Mouse (Mus musculus): ENCODE results near the gene Pkig. TPM values are rescaled to one million over a fixed set of nuclear protein-coding genes. Genes with fewer than 3 reads are reported as not detected.

Pkig gene
- polyA plus RNA-seq, 1 experiment: 64.7 TPM

DNA sequence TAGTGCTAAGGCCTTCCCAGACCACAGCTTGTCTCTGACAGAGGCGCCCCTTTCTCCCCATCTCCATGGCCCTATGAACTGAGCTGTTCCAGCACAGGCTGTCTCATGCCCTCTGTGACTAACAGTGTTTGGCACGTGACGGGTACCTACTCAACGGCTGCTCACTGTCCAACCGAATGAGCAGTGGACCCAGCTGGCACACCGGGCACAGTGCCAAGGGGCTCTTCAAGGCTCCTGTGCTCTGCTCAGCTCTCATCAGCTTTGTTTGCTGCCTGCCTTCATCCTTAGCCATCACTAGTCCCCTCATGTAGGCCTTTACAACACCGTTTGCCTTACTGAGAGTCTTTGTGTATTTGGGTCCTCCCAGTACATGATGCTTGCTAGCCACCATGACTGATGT, 64.4 kb downstream of the Pkig start:
- no peak for DNase-seq
- H3K4me1 ChIP-seq (replicated peaks; ENCODE audit: control insufficient read depth, insufficient read depth, low read length): peaks cover 12% of the 10 kb centered on the region
- no peak overlapping the region for H3K4me3 ChIP-seq (ENCODE audit: control insufficient read depth, insufficient read depth, low read length)
- no peak overlapping the region for H3K27ac ChIP-seq (ENCODE audit: control insufficient read depth, insufficient read depth, low read length)
- 91% methylated on average over 7 of the region's 7 CpGs for WGBS
- no peaks in the 10 kb centered on the region for H3K27me3 ChIP-seq (ENCODE audit: control insufficient read depth, insufficient read depth, low read length)
- TF ChIP-seq CTCF (IDR thresholded peaks at IDR 0.05; ENCODE audit: borderline replicate concordance, control insufficient read depth, extremely low read depth, insufficient read depth, low read length, poor library complexity): no peak
- no peak for TF ChIP-seq POLR2A (IDR thresholded peaks at IDR 0.05; ENCODE audit: control insufficient read depth, extremely low read depth, insufficient read depth, low read length, poor library complexity)
- peaks cover 19% of the 10 kb centered on the region for H3K36me3 ChIP-seq (ENCODE audit: control insufficient read depth, insufficient read depth, low read length)

DNA sequence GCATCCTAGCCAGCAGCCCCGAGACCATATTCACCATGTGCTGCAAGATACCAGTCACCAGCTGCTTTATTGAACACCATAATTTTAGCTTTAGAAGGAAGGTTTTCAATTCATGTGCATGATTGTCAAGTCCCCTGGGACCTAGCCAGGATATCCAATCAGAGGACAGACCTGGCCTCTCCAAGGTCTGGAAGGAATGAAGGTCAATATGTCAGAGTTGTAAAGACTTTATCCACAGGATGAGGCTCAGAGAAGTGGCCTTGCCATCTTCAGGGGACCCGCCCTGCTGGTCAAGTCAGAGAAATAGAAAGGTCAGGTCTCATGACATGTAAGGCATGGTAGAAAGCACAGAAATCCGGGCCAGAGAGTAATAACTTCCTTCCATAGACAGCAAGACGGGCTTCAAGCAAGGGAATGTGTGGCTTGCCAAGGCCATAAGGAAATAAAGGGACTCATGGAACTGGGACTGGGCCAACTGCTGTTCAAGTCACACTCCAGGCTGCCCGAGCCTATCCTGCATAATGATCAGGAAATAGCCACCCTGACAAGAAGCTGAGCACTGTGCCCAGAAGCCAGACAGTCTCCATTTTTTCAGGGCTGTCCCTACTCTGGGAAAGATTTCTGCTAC, 68.7 kb downstream of the Pkig start:
- H3K27me3 ChIP-seq (ENCODE audit: control insufficient read depth, insufficient read depth, low read length): no peaks in the 10 kb centered on the region
- no peak overlapping the region for H3K4me3 ChIP-seq (ENCODE audit: control insufficient read depth, insufficient read depth, low read length)
- H3K36me3 ChIP-seq (ENCODE audit: control insufficient read depth, insufficient read depth, low read length): peaks cover 59% of the 10 kb centered on the region
- no peak overlapping the region for H3K27ac ChIP-seq (ENCODE audit: control insufficient read depth, insufficient read depth, low read length)
- TF ChIP-seq CTCF (IDR thresholded peaks at IDR 0.05; ENCODE audit: borderline replicate concordance, control insufficient read depth, extremely low read depth, insufficient read depth, low read length, poor library complexity): no peak
- no peak for TF ChIP-seq POLR2A (IDR thresholded peaks at IDR 0.05; ENCODE audit: control insufficient read depth, extremely low read depth, insufficient read depth, low read length, poor library complexity)
- WGBS: 96% methylated on average over 5 of the region's 5 CpGs
- no peak for DNase-seq
- peaks cover 3% of the 10 kb centered on the region; the same call in 1 of the 2 replicates for H3K4me1 ChIP-seq (replicated peaks; ENCODE audit: control insufficient read depth, insufficient read depth, low read length)

DNA sequence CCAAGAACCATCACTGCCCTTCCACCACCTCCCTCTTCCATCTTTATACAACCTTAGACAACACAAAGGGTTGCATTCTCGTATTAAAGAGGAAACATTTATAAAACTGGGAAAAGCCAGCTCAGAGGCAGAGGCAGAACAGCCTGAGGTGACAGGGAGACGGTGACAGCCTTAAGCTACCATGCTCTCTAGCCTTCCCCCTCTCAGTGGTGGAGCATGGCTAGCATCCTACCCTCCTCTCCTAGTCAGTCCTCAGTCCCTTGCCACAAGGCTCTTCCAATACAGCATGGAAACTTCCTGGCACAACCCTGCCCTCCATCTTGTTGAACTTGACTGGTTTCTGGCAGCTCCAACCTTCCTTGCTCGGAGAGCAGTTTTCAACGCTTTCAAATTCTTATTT, 70.1 kb downstream of the Pkig start:
- no peak overlapping the region for H3K4me3 ChIP-seq (ENCODE audit: control insufficient read depth, insufficient read depth, low read length)
- H3K36me3 ChIP-seq (ENCODE audit: control insufficient read depth, insufficient read depth, low read length): peaks cover 69% of the 10 kb centered on the region
- no peaks in the 10 kb centered on the region for H3K27me3 ChIP-seq (ENCODE audit: control insufficient read depth, insufficient read depth, low read length)
- H3K4me1 ChIP-seq (replicated peaks; ENCODE audit: control insufficient read depth, insufficient read depth, low read length): peaks cover 3% of the 10 kb centered on the region; the same call in 1 of the 2 replicates
- no peak for DNase-seq
- WGBS: 97% methylated on average over 4 of the region's 4 CpGs
- TF ChIP-seq POLR2A (IDR thresholded peaks at IDR 0.05; ENCODE audit: control insufficient read depth, extremely low read depth, insufficient read depth, low read length, poor library complexity) (no peak), CTCF (IDR thresholded peaks at IDR 0.05; ENCODE audit: borderline replicate concordance, control insufficient read depth, extremely low read depth, insufficient read depth, low read length, poor library complexity) (no peak)
- H3K27ac ChIP-seq (ENCODE audit: control insufficient read depth, insufficient read depth, low read length): no peak overlapping the region

DNA sequence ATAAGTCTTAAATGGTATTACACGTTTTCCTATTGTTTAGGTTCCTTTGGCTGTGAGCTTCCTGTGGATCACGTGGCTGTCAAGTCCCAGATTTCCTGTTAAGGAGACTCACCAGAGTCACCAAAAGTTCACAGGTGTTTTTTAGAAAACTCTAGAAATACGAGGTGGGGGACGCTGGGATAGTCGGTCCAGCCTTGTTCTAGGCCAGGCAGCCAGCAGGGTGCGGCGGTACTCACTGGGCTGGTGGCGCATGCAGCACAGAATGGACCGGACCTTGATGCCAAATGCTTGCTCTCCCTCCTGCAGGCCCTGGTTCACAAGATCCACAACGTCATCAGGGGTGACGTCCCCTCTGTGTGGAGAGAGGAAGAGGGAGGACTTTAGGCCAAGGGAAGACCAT, 73.8 kb downstream of the Pkig start:
- DNase-seq: no peak
- H3K36me3 ChIP-seq (ENCODE audit: control insufficient read depth, insufficient read depth, low read length): peaks cover 78% of the 10 kb centered on the region
- H3K4me1 ChIP-seq (replicated peaks; ENCODE audit: control insufficient read depth, insufficient read depth, low read length): peaks cover 10% of the 10 kb centered on the region
- 92% methylated on average over 11 of the region's 11 CpGs for WGBS
- no peaks in the 10 kb centered on the region for H3K27me3 ChIP-seq (ENCODE audit: control insufficient read depth, insufficient read depth, low read length)
- no peak overlapping the region for H3K27ac ChIP-seq (ENCODE audit: control insufficient read depth, insufficient read depth, low read length)
- TF ChIP-seq CTCF (IDR thresholded peaks at IDR 0.05; ENCODE audit: borderline replicate concordance, control insufficient read depth, extremely low read depth, insufficient read depth, low read length, poor library complexity): no peak
- TF ChIP-seq POLR2A (IDR thresholded peaks at IDR 0.05; ENCODE audit: control insufficient read depth, extremely low read depth, insufficient read depth, low read length, poor library complexity): no peak
- H3K4me3 ChIP-seq (ENCODE audit: control insufficient read depth, insufficient read depth, low read length): no peak overlapping the region

DNA sequence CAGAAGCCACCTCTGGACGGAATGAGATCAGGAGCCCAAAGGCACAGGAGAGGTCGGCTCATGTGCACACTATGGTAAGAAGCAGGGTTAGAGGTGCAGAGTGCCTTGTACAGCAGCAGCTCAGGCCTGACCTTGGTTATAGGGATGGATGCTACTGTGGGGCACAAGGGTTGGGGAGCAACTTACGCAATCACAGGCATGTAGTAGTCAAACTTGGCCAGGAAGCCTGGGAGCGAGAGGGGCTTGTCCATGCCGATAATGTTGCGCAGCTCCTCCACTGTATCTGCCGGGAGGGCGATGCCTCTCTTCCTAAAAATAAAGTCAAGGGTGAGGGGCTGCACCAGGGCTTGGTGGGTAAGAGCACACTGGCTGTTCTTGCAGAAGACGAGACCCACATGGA, 77.0 kb downstream of the Pkig start:
- H3K27me3 ChIP-seq (ENCODE audit: control insufficient read depth, insufficient read depth, low read length): no peaks in the 10 kb centered on the region
- TF ChIP-seq CTCF (IDR thresholded peaks at IDR 0.05; ENCODE audit: borderline replicate concordance, control insufficient read depth, extremely low read depth, insufficient read depth, low read length, poor library complexity) (no peak), POLR2A (IDR thresholded peaks at IDR 0.05; ENCODE audit: control insufficient read depth, extremely low read depth, insufficient read depth, low read length, poor library complexity) (no peak)
- H3K27ac ChIP-seq (ENCODE audit: control insufficient read depth, insufficient read depth, low read length): no peak overlapping the region
- no peak for DNase-seq
- peaks cover 14% of the 10 kb centered on the region for H3K4me1 ChIP-seq (replicated peaks; ENCODE audit: control insufficient read depth, insufficient read depth, low read length)
- peaks cover 58% of the 10 kb centered on the region for H3K36me3 ChIP-seq (ENCODE audit: control insufficient read depth, insufficient read depth, low read length)
- WGBS: 97% methylated on average over 9 of the region's 9 CpGs
- H3K4me3 ChIP-seq (ENCODE audit: control insufficient read depth, insufficient read depth, low read length): no peak overlapping the region

DNA sequence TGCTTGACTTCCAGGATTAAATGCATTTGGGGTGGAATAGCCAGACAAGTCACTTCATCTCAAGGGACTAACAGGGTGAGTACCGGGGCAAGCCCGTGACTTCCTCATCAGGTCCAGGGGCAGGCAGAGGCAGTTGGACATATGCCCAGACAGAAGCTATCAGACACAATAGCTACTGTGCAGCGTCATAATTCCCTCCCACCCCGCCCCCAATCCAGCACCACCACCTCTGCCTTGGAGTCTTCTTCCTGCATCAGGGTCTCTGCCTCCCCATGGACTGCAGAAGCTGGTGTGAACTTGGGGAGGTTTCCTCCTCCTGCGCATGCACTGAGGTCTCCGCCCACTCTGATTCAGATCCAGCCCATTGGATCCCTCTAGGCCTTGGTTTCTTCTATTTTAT, 77.8 kb downstream of the Pkig start:
- WGBS: 70% methylated on average over 6 of the region's 6 CpGs
- Histone ChIP-seq H3K36me3 (ENCODE audit: control insufficient read depth, insufficient read depth, low read length) (peaks cover 50% of the 10 kb centered on the region), H3K27me3 (ENCODE audit: control insufficient read depth, insufficient read depth, low read length) (no peaks in the 10 kb centered on the region), H3K4me1 (replicated peaks; ENCODE audit: control insufficient read depth, insufficient read depth, low read length) (peaks cover 22% of the 10 kb centered on the region), H3K4me3 (ENCODE audit: control insufficient read depth, insufficient read depth, low read length) (no peak overlapping the region), H3K27ac (ENCODE audit: control insufficient read depth, insufficient read depth, low read length) (no peak overlapping the region)
- DNase-seq: no peak
- TF ChIP-seq CTCF (IDR thresholded peaks at IDR 0.05; ENCODE audit: borderline replicate concordance, control insufficient read depth, extremely low read depth, insufficient read depth, low read length, poor library complexity) (no peak), POLR2A (IDR thresholded peaks at IDR 0.05; ENCODE audit: control insufficient read depth, extremely low read depth, insufficient read depth, low read length, poor library complexity) (no peak)

DNA sequence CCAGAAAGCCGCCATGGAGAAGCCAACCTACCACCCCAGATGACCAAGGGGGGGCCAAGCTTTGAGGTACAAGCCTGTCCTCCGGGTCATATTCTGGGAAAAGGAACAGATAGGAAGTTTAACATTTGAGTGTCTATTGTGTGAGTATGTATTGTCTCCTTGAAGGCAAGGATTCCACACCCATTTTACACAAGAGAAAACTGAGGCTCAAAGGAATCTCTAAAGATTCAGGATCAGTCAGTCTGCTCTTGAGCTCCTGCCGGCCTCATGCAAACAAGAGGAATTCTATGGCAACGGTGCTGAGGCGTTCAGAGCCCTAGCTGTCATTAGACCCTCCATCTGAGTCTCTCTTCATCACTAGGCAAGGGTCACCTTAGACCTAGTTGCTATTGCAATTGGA, 84.5 kb downstream of the Pkig start:
- H3K4me3 ChIP-seq (ENCODE audit: control insufficient read depth, insufficient read depth, low read length): no peak overlapping the region
- no peak for DNase-seq
- H3K36me3 ChIP-seq (ENCODE audit: control insufficient read depth, insufficient read depth, low read length): peaks cover 4% of the 10 kb centered on the region
- H3K27me3 ChIP-seq (ENCODE audit: control insufficient read depth, insufficient read depth, low read length): no peaks in the 10 kb centered on the region
- TF ChIP-seq CTCF (IDR thresholded peaks at IDR 0.05; ENCODE audit: borderline replicate concordance, control insufficient read depth, extremely low read depth, insufficient read depth, low read length, poor library complexity) (no peak), POLR2A (IDR thresholded peaks at IDR 0.05; ENCODE audit: control insufficient read depth, extremely low read depth, insufficient read depth, low read length, poor library complexity) (no peak)
- H3K4me1 ChIP-seq (replicated peaks; ENCODE audit: control insufficient read depth, insufficient read depth, low read length): peaks cover 57% of the 10 kb centered on the region
- H3K27ac ChIP-seq (ENCODE audit: control insufficient read depth, insufficient read depth, low read length): no peak overlapping the region
- 96% methylated on average over 5 of the region's 5 CpGs for WGBS

Measured in thymus, adult 2 months (tissue).